Mouse (Mus musculus): ENCODE measurements around the gene Chchd3. TPM values are rescaled to one million over a fixed set of nuclear protein-coding genes. Genes with fewer than 3 reads are reported as not detected.

Gene Chchd3
- polyA plus RNA-seq, 1 experiment = 123 TPM

GRCm38 (mm10) chr6:32981253-32981652 is 78.8 kb downstream of the Chchd3 start:
- no peaks in the 10 kb centered on the region for H3K27me3 ChIP-seq (ENCODE audit: control insufficient read depth, insufficient read depth, insufficient read length)
- H3K4me2 ChIP-seq (ENCODE audit: low read depth) = peak overlapping the region; percentile 54

DNA sequence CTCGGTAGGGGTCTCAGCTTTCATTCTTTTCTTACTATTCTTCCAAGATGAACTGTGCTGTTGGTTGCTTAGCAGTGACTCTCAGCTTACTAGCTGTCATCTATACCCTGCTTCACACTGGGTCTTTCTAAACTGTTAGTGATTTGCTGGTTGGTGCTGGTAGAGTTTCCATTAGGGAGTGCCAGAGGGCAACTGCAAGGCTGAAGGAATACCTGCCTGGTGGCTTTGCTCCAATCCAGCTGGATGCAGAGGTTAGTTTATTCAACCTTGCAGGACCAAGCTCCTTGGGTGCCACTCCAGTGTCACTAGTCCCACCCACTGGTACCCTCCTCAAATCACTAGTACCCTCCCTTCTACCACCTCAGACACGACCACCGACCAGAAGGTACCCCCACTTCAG is 81.2 kb downstream of the Chchd3 start:
- TF ChIP-seq POLR2AphosphoS2 (IDR thresholded peaks at IDR 0.05; ENCODE audit: insufficient read length, low read depth) = no peak
- TF ChIP-seq TCF3 (IDR thresholded peaks at IDR 0.05; ENCODE audit: insufficient read length, low read depth) = no peak
- no peak for TF ChIP-seq POLR2A (IDR thresholded peaks at IDR 0.05; ENCODE audit: insufficient read length, low read depth)
- TF ChIP-seq TCF12 (IDR thresholded peaks at IDR 0.05; ENCODE audit: insufficient read depth, poor library complexity, severe bottlenecking) = no peak
- TF ChIP-seq SRF (IDR thresholded peaks at IDR 0.05; ENCODE audit: control insufficient read depth, insufficient read length, low read depth) = no peak
- no peak for TF ChIP-seq CEBPB (IDR thresholded peaks at IDR 0.05; ENCODE audit: insufficient read depth, poor library complexity, severe bottlenecking)
- no peak for TF ChIP-seq USF1 (IDR thresholded peaks at IDR 0.05; ENCODE audit: low read depth)
- TF ChIP-seq REST (IDR thresholded peaks at IDR 0.05; ENCODE audit: insufficient read depth, insufficient read length) = no peak
- no peak for TF ChIP-seq E2F4 (IDR thresholded peaks at IDR 0.05; ENCODE audit: insufficient read depth)
- TF ChIP-seq MAX (IDR thresholded peaks at IDR 0.05; ENCODE audit: low read depth) = no peak
- no peaks in the 10 kb centered on the region for H3K27me3 ChIP-seq (ENCODE audit: control insufficient read depth, insufficient read depth, insufficient read length)

More at GRCm38 (mm10) chr6:32981253-32981652, 78.8 kb downstream of the Chchd3 start:
- Histone ChIP-seq H3K4me3 (no peak overlapping the region), H3K79me2 (ENCODE audit: control insufficient read depth, insufficient read depth) (peaks cover 53% of the 10 kb centered on the region), H3ac (ENCODE audit: control insufficient read depth, insufficient read length) (no peak overlapping the region), H3K36me3 (ENCODE audit: control insufficient read depth, insufficient read depth) (peaks cover 3% of the 10 kb centered on the region)
- TF ChIP-seq MYOD1 (IDR thresholded peaks at IDR 0.05; ENCODE audit: control insufficient read depth in 1 of 3, insufficient read length in 2 of 3, low read depth in 2 of 3) (peak in 1 of 3 experiments; percentile 3), MAX (IDR thresholded peaks at IDR 0.05; ENCODE audit: low read depth) (no peak), REST (IDR thresholded peaks at IDR 0.05; ENCODE audit: insufficient read depth, insufficient read length) (no peak)

DNA sequence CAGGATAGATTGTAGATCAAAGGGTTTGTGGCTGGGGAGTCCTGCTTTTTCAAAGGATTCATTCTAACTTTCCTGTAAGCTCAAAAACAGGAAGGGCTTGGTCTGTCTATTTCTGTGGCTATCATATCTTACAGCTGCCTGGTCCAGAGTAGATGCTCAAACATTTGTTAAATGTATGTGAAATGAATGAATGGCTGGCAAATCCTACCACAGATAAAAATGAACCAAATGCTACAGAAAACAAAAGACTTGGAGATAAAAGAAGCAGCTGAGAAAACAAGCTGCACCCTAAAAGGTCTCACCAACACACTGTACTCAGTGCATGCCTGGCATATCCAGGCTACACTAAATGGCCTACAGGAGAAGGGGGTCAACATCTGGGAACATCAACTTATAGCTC is 88.1 kb downstream of the Chchd3 start:
- TF ChIP-seq CEBPB (IDR thresholded peaks at IDR 0.05; ENCODE audit: insufficient read depth, poor library complexity, severe bottlenecking) = no peak
- TF ChIP-seq MYOD1 (IDR thresholded peaks at IDR 0.05; ENCODE audit: control insufficient read depth in 1 of 3, insufficient read length in 2 of 3, low read depth in 2 of 3) = peak in 2 of 3 experiments; percentile 17 to 19
- TF ChIP-seq TCF12 (IDR thresholded peaks at IDR 0.05; ENCODE audit: insufficient read depth, poor library complexity, severe bottlenecking) = no peak
- no peaks in the 10 kb centered on the region for H3K27me3 ChIP-seq (ENCODE audit: control insufficient read depth, insufficient read depth, insufficient read length)
- no peak overlapping the region for H3K4me3 ChIP-seq
- peaks cover 32% of the 10 kb centered on the region for H3K79me2 ChIP-seq (ENCODE audit: control insufficient read depth, insufficient read depth)
- no peak overlapping the region for H3K4me2 ChIP-seq (ENCODE audit: low read depth)
- H3K36me3 ChIP-seq (ENCODE audit: control insufficient read depth, insufficient read depth) = no peaks in the 10 kb centered on the region
- H3ac ChIP-seq (ENCODE audit: control insufficient read depth, insufficient read length) = no peak overlapping the region

More for the DNA sequence above, 81.2 kb downstream of the Chchd3 start:
- Histone ChIP-seq H3K4me3 (no peak overlapping the region), H3K36me3 (ENCODE audit: control insufficient read depth, insufficient read depth) (peaks cover 3% of the 10 kb centered on the region), H3K4me2 (ENCODE audit: low read depth) (no peak overlapping the region), H3ac (ENCODE audit: control insufficient read depth, insufficient read length) (no peak overlapping the region), H3K79me2 (ENCODE audit: control insufficient read depth, insufficient read depth) (peaks cover 54% of the 10 kb centered on the region)

DNA sequence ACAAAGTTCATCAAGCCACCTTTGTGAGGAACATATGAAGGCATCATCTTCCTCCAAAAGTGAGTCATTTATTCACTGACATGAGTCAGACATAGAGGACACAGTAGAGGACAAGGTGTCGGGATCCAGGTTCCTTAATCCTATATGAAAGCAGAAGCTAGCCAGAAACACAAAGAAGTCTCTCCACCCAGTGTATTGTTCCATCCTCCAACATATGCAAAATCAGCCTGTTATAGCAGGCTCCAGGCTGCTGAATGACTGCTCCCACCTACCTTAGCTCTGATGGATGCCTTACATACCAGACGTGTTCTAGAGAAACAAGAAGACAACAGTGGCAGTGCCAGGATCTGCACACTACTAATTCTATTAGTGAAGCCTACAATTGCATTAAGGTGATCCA is 91.1 kb downstream of the Chchd3 start:
- H3K79me2 ChIP-seq (ENCODE audit: control insufficient read depth, insufficient read depth) = peaks cover 20% of the 10 kb centered on the region
- no peak overlapping the region for H3K4me2 ChIP-seq (ENCODE audit: low read depth)
- H3K4me3 ChIP-seq = no peak overlapping the region
- H3K36me3 ChIP-seq (ENCODE audit: control insufficient read depth, insufficient read depth) = no peaks in the 10 kb centered on the region
- no peak overlapping the region for H3ac ChIP-seq (ENCODE audit: control insufficient read depth, insufficient read length)
- no peaks in the 10 kb centered on the region for H3K27me3 ChIP-seq (ENCODE audit: control insufficient read depth, insufficient read depth, insufficient read length)
- TF ChIP-seq MAX (IDR thresholded peaks at IDR 0.05; ENCODE audit: low read depth) (no peak), MYOG (IDR thresholded peaks at IDR 0.05; ENCODE audit: control insufficient read depth in 1 of 3, insufficient read depth in 1 of 3, insufficient read length in 2 of 3, low read depth in 2 of 3) (no peak), POLR2AphosphoS2 (IDR thresholded peaks at IDR 0.05; ENCODE audit: insufficient read length, low read depth) (no peak), CEBPB (IDR thresholded peaks at IDR 0.05; ENCODE audit: insufficient read depth, poor library complexity, severe bottlenecking) (no peak), REST (IDR thresholded peaks at IDR 0.05; ENCODE audit: insufficient read depth, insufficient read length) (no peak), E2F4 (IDR thresholded peaks at IDR 0.05; ENCODE audit: insufficient read depth) (no peak), USF1 (IDR thresholded peaks at IDR 0.05; ENCODE audit: low read depth) (no peak)

- no peaks in the 10 kb centered on the region for H3K36me3 ChIP-seq (ENCODE audit: control insufficient read depth, insufficient read depth)
- H3ac ChIP-seq (ENCODE audit: control insufficient read depth, insufficient read length) = no peak overlapping the region
- H3K4me3 ChIP-seq = no peak overlapping the region
- H3K27me3 ChIP-seq (ENCODE audit: control insufficient read depth, insufficient read depth, insufficient read length) = no peaks in the 10 kb centered on the region
- TF ChIP-seq TCF3 (IDR thresholded peaks at IDR 0.05; ENCODE audit: insufficient read length, low read depth) = no peak
- no peak for TF ChIP-seq CEBPB (IDR thresholded peaks at IDR 0.05; ENCODE audit: insufficient read depth, poor library complexity, severe bottlenecking)
- no peak for TF ChIP-seq SRF (IDR thresholded peaks at IDR 0.05; ENCODE audit: control insufficient read depth, insufficient read length, low read depth)
- TF ChIP-seq MAX (IDR thresholded peaks at IDR 0.05; ENCODE audit: low read depth) = no peak
- no peak overlapping the region for H3K4me2 ChIP-seq (ENCODE audit: low read depth)
- peaks cover 10% of the 10 kb centered on the region for H3K79me2 ChIP-seq (ENCODE audit: control insufficient read depth, insufficient read depth)
Observed at GRCm38 (mm10) chr6:32962048-32962447, 98.0 kb downstream of the Chchd3 start.

DNA sequence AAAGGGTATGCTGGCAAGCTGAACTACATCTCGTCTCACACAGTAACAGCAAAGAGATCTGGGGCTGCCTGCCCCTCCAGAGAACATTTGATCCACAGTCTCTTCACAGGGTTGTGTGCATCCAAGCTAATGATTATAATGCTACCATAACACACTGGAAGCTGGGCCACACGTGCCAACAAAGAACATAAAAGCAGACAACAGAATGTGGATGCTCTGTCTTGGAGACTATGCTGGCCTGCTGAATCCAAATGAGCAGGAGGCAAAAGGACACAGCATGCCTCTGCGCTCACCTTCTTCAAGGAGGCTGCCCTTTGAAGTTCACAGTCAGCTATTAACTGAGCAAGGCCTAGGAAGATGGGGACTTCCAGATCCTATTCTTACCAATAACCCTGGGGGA is 98.6 kb downstream of the Chchd3 start:
- TF ChIP-seq REST (IDR thresholded peaks at IDR 0.05; ENCODE audit: insufficient read depth, insufficient read length) = no peak
- TF ChIP-seq MAX (IDR thresholded peaks at IDR 0.05; ENCODE audit: low read depth) = no peak
- TF ChIP-seq POLR2A (IDR thresholded peaks at IDR 0.05; ENCODE audit: insufficient read length, low read depth) = no peak
- no peak for TF ChIP-seq CEBPB (IDR thresholded peaks at IDR 0.05; ENCODE audit: insufficient read depth, poor library complexity, severe bottlenecking)
- no peak for TF ChIP-seq USF1 (IDR thresholded peaks at IDR 0.05; ENCODE audit: low read depth)
- TF ChIP-seq MYOD1 (IDR thresholded peaks at IDR 0.05; ENCODE audit: control insufficient read depth in 1 of 3, insufficient read length in 2 of 3, low read depth in 2 of 3) = no peak
- TF ChIP-seq TCF12 (IDR thresholded peaks at IDR 0.05; ENCODE audit: insufficient read depth, poor library complexity, severe bottlenecking) = no peak
- no peak for TF ChIP-seq POLR2AphosphoS2 (IDR thresholded peaks at IDR 0.05; ENCODE audit: insufficient read length, low read depth)
- no peak for TF ChIP-seq E2F4 (IDR thresholded peaks at IDR 0.05; ENCODE audit: insufficient read depth)
- TF ChIP-seq TCF3 (IDR thresholded peaks at IDR 0.05; ENCODE audit: insufficient read length, low read depth) = no peak
- TF ChIP-seq SRF (IDR thresholded peaks at IDR 0.05; ENCODE audit: control insufficient read depth, insufficient read length, low read depth) = no peak
- no peak for TF ChIP-seq MYOG (IDR thresholded peaks at IDR 0.05; ENCODE audit: control insufficient read depth in 1 of 3, insufficient read depth in 1 of 3, insufficient read length in 2 of 3, low read depth in 2 of 3)
- Histone ChIP-seq H3ac (ENCODE audit: control insufficient read depth, insufficient read length) (no peak overlapping the region), H3K36me3 (ENCODE audit: control insufficient read depth, insufficient read depth) (no peaks in the 10 kb centered on the region), H3K4me3 (no peak overlapping the region), H3K27me3 (ENCODE audit: control insufficient read depth, insufficient read depth, insufficient read length) (no peaks in the 10 kb centered on the region), H3K4me2 (ENCODE audit: low read depth) (no peak overlapping the region), H3K79me2 (ENCODE audit: control insufficient read depth, insufficient read depth) (peaks cover 10% of the 10 kb centered on the region)
